Mouse (Mus musculus) embryonic fibroblast, embryonic 13.5 days (primary cell): Measurements from ENCODE around the gene Atp8b5.

Experiments
- CTCF ChIP-seq: IDR thresholded peaks from 2 replicates; pipeline ENCODE4 v1.5.1; 2011; ENCODE audit warnings: mild to moderate bottlenecking, control low read depth, low read length, moderate library complexity, borderline replicate concordance; ENCODE audit not compliant: insufficient read depth
- POLR2A ChIP-seq: IDR thresholded peaks from 2 replicates; pipeline ENCODE4 v1.6.1; 2011; ENCODE audit warnings: low read depth, mild to moderate bottlenecking, control low read depth, low read length, moderate library complexity

- no peak for TF ChIP-seq POLR2A
- no peak for TF ChIP-seq CTCF
Measured at GRCm38 (mm10) chr4:43398014-43398413, 131.1 kb downstream of the Atp8b5 start.
